16 mouse cellular contexts compared by ENCODE assay signal in genomic region chr4:134883808-134884207, GRCm38 (mm10). TPM values are rescaled to one million over a fixed set of nuclear protein-coding genes. Genes with fewer than 3 reads are reported as not detected.
DNase-seq lines count a peak whose midpoint lies in the region; ATAC-seq and TF ChIP-seq lines count a peak whose summit lies in the region.
"Had no signal": no experiment of that assay in that cellular context is flagged by ENCODE, and none has a peak within 500 bp of the region (broad histone marks: within the 10 kb centered on the region; RNA-seq: fewer than 3 reads in every experiment).

No protein-coding gene starts in this region.

- H3K79me2 ChIP-seq in CH12.LX (replicated peaks; ENCODE audit: control insufficient read depth, extremely low read depth, insufficient read depth, poor library complexity, severe bottlenecking), result no peaks in the 10 kb centered on the region

- TF ChIP-seq EP300 in CH12.LX (IDR thresholded peaks at IDR 0.05; ENCODE audit: low read length), result no peak

- no peak for ATAC-seq in heart, embryonic 13.5 days (ENCODE audit: extremely low read depth, insufficient number of reproducible peaks, low FRiP score, low TSS enrichment)
- no peak for ATAC-seq in forebrain, embryonic 14.5 days
- no peak for ATAC-seq in intestine, postnatal 0 days
- ATAC-seq: activated CD4-positive, CD25-positive, alpha-beta regulatory T cell, adult 4 months; Patski had no signal

- no peak overlapping the region for H3K4me2 ChIP-seq in CH12.LX (ENCODE audit: insufficient read depth, low read depth, poor library complexity, severe bottlenecking)
- H3K4me2 ChIP-seq in heart, embryonic 13.5 days, result no peak overlapping the region
- no peak overlapping the region for H3K4me2 ChIP-seq in forebrain, embryonic 14.5 days (ENCODE audit: low read length)
- no peak overlapping the region for H3K4me2 ChIP-seq in intestine, postnatal 0 days (replicated peaks; ENCODE audit: low read depth)
- H3K4me2 ChIP-seq: embryonic facial prominence, embryonic 15.5 days; hindbrain, embryonic 13.5 days had no signal

- TF ChIP-seq CTCF in CH12.LX (conservative IDR thresholded peaks at IDR 0.05 in 1 of 2, IDR thresholded peaks at IDR 0.05 in 1 of 2; ENCODE audit: low read depth in 2 of 2, low read length in 2 of 2), result no peak
- TF ChIP-seq CTCF in intestine, postnatal 0 days (IDR thresholded peaks at IDR 0.05; ENCODE audit: low read depth), result no peak

- H3K9ac ChIP-seq in CH12.LX (ENCODE audit: insufficient read depth, low read depth), result no peak overlapping the region
- H3K9ac ChIP-seq in heart, embryonic 13.5 days, result no peak overlapping the region; the same call in 1 of the 2 replicates
- H3K9ac ChIP-seq in forebrain, embryonic 14.5 days (ENCODE audit: low read length), result no peak overlapping the region
- H3K9ac ChIP-seq in intestine, postnatal 0 days (ENCODE audit: low read depth, low read length), result no peak overlapping the region
- H3K9ac ChIP-seq: embryonic facial prominence, embryonic 15.5 days; hindbrain, embryonic 13.5 days had no signal

- H3K4me1 ChIP-seq in CH12.LX (ENCODE audit: control insufficient read depth in 1 of 2, insufficient read depth in 2 of 2), result peaks cover 6 to 20% of the 10 kb centered on the region in 2 experiments; a peak in 3 of 4 replicates
- peaks cover 20% of the 10 kb centered on the region for H3K4me1 ChIP-seq in heart, embryonic 13.5 days
- H3K4me1 ChIP-seq in forebrain, embryonic 14.5 days (ENCODE audit: control insufficient read depth, insufficient read depth, low read length), result no peaks in the 10 kb centered on the region
- 0 out of 2 replicates have a peak, but pooled peaks cover 3% of the 10 kb centered on the region for H3K4me1 ChIP-seq in intestine, postnatal 0 days (replicated peaks; ENCODE audit: control insufficient read depth, insufficient read depth, low read length)

- H3K36me3 ChIP-seq in CH12.LX (replicated peaks in 1 of 2; ENCODE audit: control insufficient read depth in 1 of 2, insufficient read depth in 1 of 2, low read length in 1 of 2), result no peaks in the 10 kb centered on the region
- H3K36me3 ChIP-seq in heart, embryonic 13.5 days, result no peaks in the 10 kb centered on the region
- no peaks in the 10 kb centered on the region for H3K36me3 ChIP-seq in forebrain, embryonic 14.5 days (ENCODE audit: control insufficient read depth, insufficient read depth, low read length)
- H3K36me3 ChIP-seq in intestine, postnatal 0 days (ENCODE audit: control insufficient read depth, insufficient read depth), result no peaks in the 10 kb centered on the region
- H3K36me3 ChIP-seq: embryonic facial prominence, embryonic 15.5 days; forebrain, embryonic 10.5 days; hindbrain, embryonic 13.5 days had no signal

- no peaks in the 10 kb centered on the region for H3K27me3 ChIP-seq in CH12.LX (replicated peaks)
- no peaks in the 10 kb centered on the region for H3K27me3 ChIP-seq in heart, embryonic 13.5 days (replicated peaks)
- no peaks in the 10 kb centered on the region for H3K27me3 ChIP-seq in forebrain, embryonic 14.5 days (replicated peaks; ENCODE audit: control insufficient read depth, insufficient read depth, low read length)
- no peaks in the 10 kb centered on the region for H3K27me3 ChIP-seq in intestine, postnatal 0 days (replicated peaks; ENCODE audit: control insufficient read depth, insufficient read depth, low read length)
- H3K27me3 ChIP-seq: embryonic facial prominence, embryonic 15.5 days; hindbrain, embryonic 13.5 days; Patski had no signal

- no peak for TF ChIP-seq POLR2A in CH12.LX (IDR thresholded peaks at IDR 0.05; ENCODE audit: low read depth, low read length)

- TF ChIP-seq RAD21 in CH12.LX (IDR thresholded peaks at IDR 0.05; ENCODE audit: low read depth, low read length), result no peak

- H3K9me3 ChIP-seq in CH12.LX (replicated peaks; ENCODE audit: low read length), result no peaks in the 10 kb centered on the region
- no peaks in the 10 kb centered on the region for H3K9me3 ChIP-seq in heart, embryonic 13.5 days
- no peaks in the 10 kb centered on the region for H3K9me3 ChIP-seq in forebrain, embryonic 14.5 days (replicated peaks; ENCODE audit: control insufficient read depth, low read length)
- H3K9me3 ChIP-seq in intestine, postnatal 0 days (ENCODE audit: control insufficient read depth), result no peaks in the 10 kb centered on the region
- H3K9me3 ChIP-seq: embryonic facial prominence, embryonic 15.5 days; forebrain, embryonic 10.5 days; hindbrain, embryonic 13.5 days had no signal

- DNase-seq in 416B (ENCODE audit: low read depth), result peak; percentile 46
- no peak for DNase-seq in CH12.LX (ENCODE audit: extremely low read depth)
- DNase-seq in heart, postnatal 4 days, result peak; percentile 60
- DNase-seq in forebrain, embryonic 14.5 days (ENCODE audit: low spot score), result no peak
- no peak for DNase-seq in spleen, postnatal 4 days (ENCODE audit: low spot score in 2 of 2)
- DNase-seq: cerebellum, adult 11 months had no signal

- in situ Hi-C loops in CH12.LX (cut with MboI; ENCODE audit: low pct_ligation_motif_present, low pct_unique_long_range_greater_than_20kb, low sequenced_read_pairs), result no loop called here

- dilution Hi-C loops in CH12.LX (cut with MboI; ENCODE audit: extremely low pct_ligation_motif_present, extremely low pct_unique_long_range_greater_than_20kb, low sequenced_read_pairs), result no loop called here

- WGBS in heart, embryonic 13.5 days, result 64% methylated on average over 10 of the region's 10 CpGs
- WGBS in forebrain, embryonic 14.5 days, result 84% methylated on average over 10 of the region's 10 CpGs
- 84% methylated on average over 10 of the region's 10 CpGs for WGBS in intestine, postnatal 0 days

- H3K27ac ChIP-seq in CH12.LX (ENCODE audit: insufficient read depth, low read depth), result no peak overlapping the region
- peak overlapping the region; percentile 40; the same call in 1 of the 2 replicates for H3K27ac ChIP-seq in heart, embryonic 13.5 days (replicated peaks)
- no peak overlapping the region for H3K27ac ChIP-seq in forebrain, embryonic 14.5 days (ENCODE audit: low read depth, low read length)
- H3K27ac ChIP-seq in intestine, postnatal 0 days (ENCODE audit: low read depth, low read length), result no peak overlapping the region
- H3K27ac ChIP-seq: embryonic facial prominence, embryonic 15.5 days; forebrain, embryonic 10.5 days; hindbrain, embryonic 13.5 days had no signal

- H3K4me3 ChIP-seq in CH12.LX (replicated peaks in 1 of 3; ENCODE audit: low read depth in 2 of 3, low read length in 2 of 3, poor library complexity in 1 of 3), result no peak overlapping the region
- no peak overlapping the region for H3K4me3 ChIP-seq in heart, embryonic 13.5 days
- no peak overlapping the region for H3K4me3 ChIP-seq in forebrain, embryonic 14.5 days (ENCODE audit: low read depth, low read length)
- H3K4me3 ChIP-seq in intestine, postnatal 0 days (ENCODE audit: low read depth, low read length), result no peak overlapping the region
- H3K4me3 ChIP-seq: embryonic facial prominence, embryonic 15.5 days; forebrain, embryonic 10.5 days; hindbrain, embryonic 13.5 days had no signal

TF ChIP-seq in CH12.LX, 34 proteins besides CTCF, POLR2A, EP300 and RAD21 (continues in another document):
- TF ChIP-seq MAX (IDR thresholded peaks at IDR 0.05; ENCODE audit: low read length) (peak; percentile 43; the same call in 1 of the 2 replicates), POLR2AphosphoS2 (IDR thresholded peaks at IDR 0.05; ENCODE audit: low read depth, low read length) (no peak), BHLHE40 (IDR thresholded peaks at IDR 0.05; ENCODE audit: low read depth, low read length) (peak; percentile 75)

RNA-seq across cellular contexts. Expression of gene Rhd, which starts 19.5 kb away (rescaled TPM):
- total RNA-seq in CH12.LX (2012; rRNA removed) (0.92 and 1.1 TPM in 2 replicates), CH12.LX (2014; rRNA removed) (0.82 and 1.3 TPM in 2 replicates)
- 0.79 and 1.1 TPM in 2 replicates for polyA plus RNA-seq in CH12.LX (2012; ENCODE audit: insufficient read length, low read depth)
- 13.0 and 19.3 TPM in 2 replicates for polyA plus RNA-seq in heart, embryonic 13.5 days (2015; fragmentation: Nextera tagmentation; extraction: Ambion mirVana)
- 1 to 10 TPM; 4.7 to 5.4 TPM for total RNA-seq in heart, postnatal 4 days (2021)
- polyA plus RNA-seq in forebrain, embryonic 14.5 days (2014; fragmentation: Nextera tagmentation; extraction: Ambion mirVana), result 0.85 and 0.99 TPM in 2 replicates
- 0.10 and 0.16 TPM in 2 replicates for polyA plus RNA-seq in intestine, postnatal 0 days (2015; fragmentation: Nextera tagmentation; extraction: Ambion mirVana)
- total RNA-seq: gastrocnemius, adult 18-20 months; layer of hippocampus, adult 8-10 months; left cerebral cortex, postnatal 4 days had no signal

RNA-seq across cellular contexts. Expression of gene Maco1, which starts 30.7 kb away (rescaled TPM):
- total RNA-seq in CH12.LX (2012; rRNA removed) (15.8 and 16.6 TPM in 2 replicates), CH12.LX (2014; rRNA removed) (17.3 and 19.6 TPM in 2 replicates)
- 19.8 and 22.3 TPM in 2 replicates for polyA plus RNA-seq in CH12.LX (2012; ENCODE audit: insufficient read length, low read depth)
- polyA plus RNA-seq in heart, embryonic 13.5 days (2015; fragmentation: Nextera tagmentation; extraction: Ambion mirVana), result 25.0 and 25.7 TPM in 2 replicates
- 10 to 100 TPM; 26.6 to 27.9 TPM for total RNA-seq in heart, postnatal 4 days (2021)
- polyA plus RNA-seq in forebrain, embryonic 14.5 days (2014; fragmentation: Nextera tagmentation; extraction: Ambion mirVana), result 81.9 and 92.5 TPM in 2 replicates
- 18.5 and 19.0 TPM in 2 replicates for polyA plus RNA-seq in intestine, postnatal 0 days (2015; fragmentation: Nextera tagmentation; extraction: Ambion mirVana)

RNA-seq across cellular contexts. Expression of gene Tmem50a, which starts 31.0 kb away (rescaled TPM):
- total RNA-seq in CH12.LX (2012; rRNA removed) (84.8 and 95.8 TPM in 2 replicates), CH12.LX (2014; rRNA removed) (131 and 132 TPM in 2 replicates)
- 114 and 133 TPM in 2 replicates for polyA plus RNA-seq in CH12.LX (2012; ENCODE audit: insufficient read length, low read depth)
- polyA plus RNA-seq in heart, embryonic 13.5 days (2015; fragmentation: Nextera tagmentation; extraction: Ambion mirVana), result 132 and 149 TPM in 2 replicates
- 10 to 100 TPM; 73.2 to 74.5 TPM for total RNA-seq in heart, postnatal 4 days (2021)
- polyA plus RNA-seq in forebrain, embryonic 14.5 days (2014; fragmentation: Nextera tagmentation; extraction: Ambion mirVana), result 166 and 178 TPM in 2 replicates
- 129 and 136 TPM in 2 replicates for polyA plus RNA-seq in intestine, postnatal 0 days (2015; fragmentation: Nextera tagmentation; extraction: Ambion mirVana)

RNA-seq across cellular contexts. Expression of gene Rsrp1, which starts 39.6 kb away (rescaled TPM):
- 61.3 and 71.9 TPM in 2 replicates for total RNA-seq in CH12.LX (2012; rRNA removed)
- total RNA-seq in CH12.LX (2014; rRNA removed), result 51.2 and 62.7 TPM in 2 replicates
- 69.4 and 86.8 TPM in 2 replicates for polyA plus RNA-seq in CH12.LX (2012; ENCODE audit: insufficient read length, low read depth)
- polyA plus RNA-seq in heart, embryonic 13.5 days (2015; fragmentation: Nextera tagmentation; extraction: Ambion mirVana), result 325 and 327 TPM in 2 replicates
- total RNA-seq in heart, postnatal 4 days (2021), result 100 to 1,000 TPM; 105 to 117 TPM
- polyA plus RNA-seq in forebrain, embryonic 14.5 days (2014; fragmentation: Nextera tagmentation; extraction: Ambion mirVana), result 363 and 474 TPM in 2 replicates
- polyA plus RNA-seq in intestine, postnatal 0 days (2015; fragmentation: Nextera tagmentation; extraction: Ambion mirVana), result 252 and 263 TPM in 2 replicates

RNA-seq across cellular contexts. Expression of gene Syf2, which starts 46.9 kb away (rescaled TPM):
- total RNA-seq in CH12.LX (2012; rRNA removed) (59.2 and 63.5 TPM in 2 replicates), CH12.LX (2014; rRNA removed) (77.1 and 93.8 TPM in 2 replicates)
- polyA plus RNA-seq in CH12.LX (2012; ENCODE audit: insufficient read length, low read depth), result 76.1 and 89.0 TPM in 2 replicates
- 53.0 and 55.6 TPM in 2 replicates for polyA plus RNA-seq in heart, embryonic 13.5 days (2015; fragmentation: Nextera tagmentation; extraction: Ambion mirVana)
- total RNA-seq in heart, postnatal 4 days (2021), result 10 to 100 TPM; 40.2 to 41.9 TPM
- polyA plus RNA-seq in forebrain, embryonic 14.5 days (2014; fragmentation: Nextera tagmentation; extraction: Ambion mirVana), result 68.1 and 72.7 TPM in 2 replicates
- 76.2 and 88.6 TPM in 2 replicates for polyA plus RNA-seq in intestine, postnatal 0 days (2015; fragmentation: Nextera tagmentation; extraction: Ambion mirVana)

Comparison
In these comparisons a context has a peak if more than half of its experiments do, and no peak if none do; other contexts are left out.
1. DNase-seq: peak in 416B (single experiment) and heart, postnatal 4 days (single experiment); none in CH12.LX (single experiment), forebrain, embryonic 14.5 days (single experiment) and spleen, postnatal 4 days (0 of 2).